Mouse (Mus musculus) lung, adult 2 months (tissue): ENCODE measurements around the gene Ror2. TPM values are rescaled to one million over a fixed set of nuclear protein-coding genes. Genes with fewer than 3 reads are reported as not detected.

Experiments
- DNase-seq: peaks from one replicate; pipeline ENCODE4 v3.0.0; 2022
- H3K4me1 ChIP-seq: fragments of 200-500 bp; 2 replicates; pipeline ENCODE4 v1.6.1; 2011; ENCODE audit warnings: low read length; ENCODE audit not compliant: control insufficient read depth, insufficient read depth
- H3K4me3 ChIP-seq: fragments of 200-500 bp; replicated peaks from 2 replicates; pipeline ENCODE3; 2011; ENCODE audit warnings: low read depth, mild to moderate bottlenecking, control low read depth, low read length; ENCODE audit errors: extremely low read depth
- CTCF ChIP-seq: fragments of 200-500 bp; IDR thresholded peaks from 2 replicates; pipeline ENCODE4 v1.5.1; 2011; ENCODE audit warnings: mild to moderate bottlenecking, low read length, control low read depth; ENCODE audit not compliant: insufficient read depth
- POLR2A ChIP-seq: fragments of 200-500 bp; IDR thresholded peaks from 2 replicates; pipeline ENCODE4 v1.6.1; 2011; ENCODE audit warnings: low read depth, mild to moderate bottlenecking, control low read depth, low read length, borderline replicate concordance; ENCODE audit errors: extremely low read depth
- WGBS: fragments of 180-500 bp; shearing (Covaris S2); methylation state at CpG from one replicate; pipeline ENCODE4 v1.1.7; 2018; 5-methylcytosine and 5-hydroxymethylcytosine counted together
- polyA plus RNA-seq: library from polyadenylated mRNA; depleted of rRNA; stranded (reverse); fragments of >200 nt; gene quantifications from 2 replicates; pipeline ENCODE4 v1.2.3, GENCODE M21; 2012

Ror2 gene
- polyA plus RNA-seq, 1 experiment, result 4.3 TPM

DNA sequence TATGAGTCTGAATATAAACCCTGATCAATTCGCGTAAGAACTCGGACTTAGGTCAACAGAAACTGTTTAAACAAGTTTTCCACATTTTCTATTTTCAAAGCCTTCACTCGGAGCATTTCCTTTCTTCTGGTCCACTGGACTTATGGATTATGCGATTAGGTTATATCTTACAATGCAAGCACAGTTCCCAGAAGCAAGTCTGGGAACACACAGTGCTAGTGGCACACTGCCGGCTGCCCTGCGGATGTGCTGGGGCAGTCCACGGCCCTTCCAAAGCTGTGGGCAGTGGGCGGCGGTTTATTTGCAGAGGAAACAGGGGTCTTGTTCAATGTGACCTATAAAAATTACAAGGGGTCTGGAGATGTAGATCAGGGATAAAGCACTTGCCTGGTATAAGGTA, 97.0 kb downstream of the Ror2 start:
- 38% methylated on average over 10 of the region's 10 CpGs for WGBS
- Histone ChIP-seq H3K4me3 (no peak overlapping the region), H3K4me1 (no peaks in the 10 kb centered on the region)
- DNase-seq, result no peak
- TF ChIP-seq CTCF (no peak), POLR2A (no peak)

GRCm38 (mm10) chr13:53184858-53185257, 101.1 kb downstream of the Ror2 start:
- Histone ChIP-seq H3K4me1 (no peaks in the 10 kb centered on the region), H3K4me3 (no peak overlapping the region)
- TF ChIP-seq CTCF (no peak), POLR2A (no peak)
- DNase-seq, result no peak
- 100% methylated on average over 1 of the region's 1 CpGs for WGBS

- 76% methylated on average over 5 of the region's 5 CpGs for WGBS
- TF ChIP-seq CTCF (no peak), POLR2A (no peak)
- H3K4me1 ChIP-seq, result no peaks in the 10 kb centered on the region
- DNase-seq, result no peak
- H3K4me3 ChIP-seq, result no peak overlapping the region
These were observed 101.8 kb downstream of the Ror2 start for GRCm38 (mm10) chr13:53184149-53184548.

GRCm38 (mm10) chr13:53183161-53183577, 102.8 kb downstream of the Ror2 start:
- TF ChIP-seq POLR2A (no peak), CTCF (no peak)
- Histone ChIP-seq H3K4me1 (no peaks in the 10 kb centered on the region; the same call in 1 of the 2 replicates), H3K4me3 (no peak overlapping the region)
- DNase-seq, result no peak
- WGBS, result 40% methylated on average over 8 of the region's 8 CpGs

- TF ChIP-seq POLR2A (no peak), CTCF (no peak)
- Histone ChIP-seq H3K4me3 (no peak overlapping the region), H3K4me1 (no peaks in the 10 kb centered on the region; the same call in 1 of the 2 replicates)
- DNase-seq, result no peak
- 5% methylated on average over 13 of the region's 13 CpGs for WGBS
These were observed 107.3 kb downstream of the Ror2 start for GRCm38 (mm10) chr13:53178594-53178993.

- DNase-seq, result no peak
- Histone ChIP-seq H3K4me3 (no peak overlapping the region), H3K4me1 (no peaks in the 10 kb centered on the region; the same call in 1 of the 2 replicates)
- TF ChIP-seq POLR2A, result no peak
- TF ChIP-seq CTCF, result no peak
- WGBS, result 50% methylated on average over 4 of the region's 4 CpGs
These were observed 107.8 kb downstream of the Ror2 start for GRCm38 (mm10) chr13:53178171-53178570.

DNA sequence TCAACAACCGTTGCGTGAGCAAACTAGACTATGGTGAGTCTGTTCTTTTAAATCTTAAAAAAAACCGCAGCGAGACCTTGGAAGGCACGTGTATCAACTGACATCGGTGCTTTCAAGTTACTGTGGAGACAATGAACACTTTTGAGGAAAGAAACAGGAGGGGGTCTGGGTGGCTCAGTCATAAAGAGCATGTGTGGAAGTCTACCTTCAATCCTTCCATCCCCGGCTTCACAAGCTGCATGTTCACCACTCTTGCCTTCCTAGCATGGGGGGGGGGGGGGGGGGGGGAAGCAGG, 108.6 kb downstream of the Ror2 start:
- 72% methylated on average over 7 of the region's 7 CpGs for WGBS
- no peak overlapping the region for H3K4me3 ChIP-seq
- H3K4me1 ChIP-seq, result no peaks in the 10 kb centered on the region; the same call in 1 of the 2 replicates
- no peak for DNase-seq
- no peak for TF ChIP-seq CTCF
- no peak for TF ChIP-seq POLR2A

DNA sequence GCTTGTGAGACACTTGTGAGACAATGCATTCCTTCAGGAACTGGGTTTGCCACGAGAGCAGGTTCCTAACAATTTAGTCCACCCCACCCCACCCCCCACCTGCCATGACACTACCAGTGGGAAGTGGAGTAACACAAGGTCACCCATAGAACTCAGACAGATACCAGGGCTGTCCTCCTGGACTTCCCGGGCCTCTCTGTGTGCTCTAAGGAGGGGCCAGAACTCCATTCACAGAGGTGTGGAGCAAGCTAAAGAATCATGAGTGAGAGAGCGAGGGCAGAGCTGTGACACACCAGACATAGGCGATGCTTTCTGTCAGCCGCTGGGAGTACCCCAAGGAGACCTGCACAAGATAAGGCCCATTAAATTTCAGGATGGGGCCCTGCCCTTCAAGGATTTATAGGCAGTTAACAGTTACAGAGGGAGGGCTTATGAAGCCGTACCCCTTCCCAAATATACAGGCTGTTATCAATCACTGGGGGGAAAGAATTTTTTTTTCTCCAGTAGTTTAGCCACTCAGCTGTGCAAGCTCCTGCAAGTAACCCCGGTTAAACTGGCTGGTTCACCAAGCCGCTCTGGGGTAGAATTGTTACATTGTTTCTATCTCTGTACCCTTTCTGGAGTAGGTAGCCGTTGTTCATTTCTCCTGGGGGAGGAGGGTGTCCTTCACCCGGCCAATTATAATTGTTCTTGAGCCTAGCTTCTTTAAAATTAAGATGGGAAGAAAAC, 109.1 kb downstream of the Ror2 start:
- no peak overlapping the region for H3K4me3 ChIP-seq
- no peak for DNase-seq
- H3K4me1 ChIP-seq, result no peaks in the 10 kb centered on the region; the same call in 1 of the 2 replicates
- no peak for TF ChIP-seq CTCF
- TF ChIP-seq POLR2A, result no peak
- 66% methylated on average over 10 of the region's 10 CpGs for WGBS

DNA sequence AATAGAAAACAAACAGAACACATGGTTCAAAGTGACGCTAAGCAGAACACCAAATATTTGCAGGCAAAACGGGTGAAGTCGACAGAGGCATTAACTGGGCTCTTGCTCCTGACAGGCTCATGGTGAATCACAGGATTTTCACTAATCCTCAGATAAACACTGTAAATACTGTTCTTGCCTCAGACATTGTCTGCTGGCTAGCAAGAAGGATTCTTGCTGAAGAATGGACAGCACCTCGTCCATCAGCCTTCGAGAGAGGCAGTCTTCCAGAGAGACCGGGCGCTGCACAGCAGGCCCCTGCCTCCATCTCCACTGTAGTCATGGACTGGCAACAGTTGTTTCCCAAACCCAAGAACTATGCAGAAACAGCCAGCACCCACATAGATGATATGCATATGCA, 110.9 kb downstream of the Ror2 start:
- Histone ChIP-seq H3K4me1 (no peaks in the 10 kb centered on the region; the same call in 1 of the 2 replicates), H3K4me3 (no peak overlapping the region)
- 65% methylated on average over 7 of the region's 7 CpGs for WGBS
- no peak for TF ChIP-seq POLR2A
- no peak for TF ChIP-seq CTCF
- no peak for DNase-seq

- TF ChIP-seq CTCF (no peak), POLR2A (no peak)
- Histone ChIP-seq H3K4me3 (no peak overlapping the region), H3K4me1 (no peaks in the 10 kb centered on the region)
- 29% methylated on average over 10 of the region's 10 CpGs for WGBS
- DNase-seq, result no peak
These were observed 122.3 kb downstream of the Ror2 start for GRCm38 (mm10) chr13:53163671-53164070.
